Mouse (Mus musculus) olfactory bulb, adult 2 months (tissue): ENCODE results near the gene Ap2a1.

Experiments
- CTCF ChIP-seq: fragments of 200-500 bp; IDR thresholded peaks from 2 replicates; pipeline ENCODE4 v1.5.1; 2012; ENCODE audit warnings: low read depth, mild to moderate bottlenecking, low read length, moderate library complexity; ENCODE audit not compliant: insufficient read depth
- POLR2A ChIP-seq: fragments of 200-500 bp; IDR thresholded peaks from 2 replicates; pipeline ENCODE4 v1.6.1; 2012; ENCODE audit warnings: mild to moderate bottlenecking, low read depth, low read length, moderate library complexity; ENCODE audit not compliant: insufficient read depth

DNA sequence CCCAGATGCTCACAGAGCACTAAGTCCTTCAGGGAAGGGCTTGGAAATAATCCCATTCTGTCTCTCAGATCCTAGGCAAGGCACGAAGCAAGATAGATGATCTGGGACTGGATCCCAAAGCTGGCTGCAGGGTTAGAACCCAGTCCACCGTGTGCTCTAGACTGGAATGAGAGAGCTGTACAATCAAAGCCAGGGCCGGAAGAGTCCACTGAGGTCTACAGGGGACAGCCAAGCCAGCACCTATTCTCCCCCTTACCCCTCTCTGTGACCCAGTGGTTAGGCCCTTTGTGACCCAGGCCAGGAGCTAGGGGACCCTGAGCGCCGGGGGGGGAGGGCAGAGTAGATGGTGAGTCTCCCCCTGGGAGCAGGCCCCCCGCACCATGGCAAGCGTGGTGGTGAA, 13.6 kb upstream of the Ap2a1 start, which contains the start of gene Tsks:
- TF ChIP-seq CTCF = no peak
- no peak for TF ChIP-seq POLR2A
